Mouse (Mus musculus) thymus, postnatal 4 days (tissue): ENCODE measurements at regions not wholly inside any gene's neighbourhood (a gene's known extent, or its start where the extent isn't known, plus 50 kb on each side); places are given as distances from the start of the nearest gene placed in this dataset.
"Not testable (repeated sequence)": the region's sequence is repeated elsewhere in the genome, so short reads cannot be mapped to it uniquely, and the experiment has no call there.

Source experiments
- DNase-seq: peaks from one replicate; pipeline ENCODE4 v3.0.0; 2021

DNA sequence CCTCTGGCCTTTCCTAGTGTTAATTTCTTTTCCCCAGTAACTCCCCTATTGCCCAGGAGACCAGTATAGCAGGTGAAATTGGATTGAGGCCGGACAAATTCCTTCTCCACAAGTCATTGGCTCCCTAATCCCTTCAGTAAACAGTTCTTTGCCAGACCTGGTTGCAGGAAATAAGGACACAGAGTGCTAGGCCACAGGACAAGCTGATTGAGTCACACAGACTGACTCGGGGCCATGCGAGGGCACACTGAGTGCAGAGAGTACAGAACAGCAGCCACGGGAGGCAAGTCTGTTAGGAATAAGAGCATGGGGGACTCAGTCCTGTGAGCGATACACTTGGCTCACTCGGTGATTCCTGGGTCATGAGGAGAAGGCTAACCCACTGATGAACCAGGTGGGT is 134.3 kb upstream of the Ajap1 start:
- DNase-seq: no peak

DNA sequence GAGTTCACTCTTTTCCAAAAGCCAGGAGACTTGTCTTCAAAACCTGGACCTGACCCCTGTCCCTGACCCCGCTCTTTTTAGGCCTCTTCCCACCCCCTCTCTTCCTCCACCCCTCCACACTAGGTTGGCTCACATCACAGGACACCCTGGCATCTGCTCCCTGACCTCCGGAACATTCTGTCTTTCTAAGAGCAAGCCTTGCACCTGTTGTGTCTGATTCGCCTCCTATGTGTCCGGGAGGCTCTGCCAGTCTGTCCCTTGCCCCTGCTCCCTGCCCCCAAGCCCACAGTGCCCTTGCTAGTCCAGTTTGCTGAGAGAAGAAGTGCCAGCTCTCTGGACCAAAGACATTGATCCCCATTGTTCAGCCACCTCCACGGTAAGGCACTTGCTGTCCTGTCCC is 138.3 kb upstream of the Ajap1 start:
- no peak for DNase-seq

- DNase-seq: no peak
These were observed 148.6 kb upstream of the Ajap1 start for GRCm38 (mm10) chr4:153631161-153631560.

DNA sequence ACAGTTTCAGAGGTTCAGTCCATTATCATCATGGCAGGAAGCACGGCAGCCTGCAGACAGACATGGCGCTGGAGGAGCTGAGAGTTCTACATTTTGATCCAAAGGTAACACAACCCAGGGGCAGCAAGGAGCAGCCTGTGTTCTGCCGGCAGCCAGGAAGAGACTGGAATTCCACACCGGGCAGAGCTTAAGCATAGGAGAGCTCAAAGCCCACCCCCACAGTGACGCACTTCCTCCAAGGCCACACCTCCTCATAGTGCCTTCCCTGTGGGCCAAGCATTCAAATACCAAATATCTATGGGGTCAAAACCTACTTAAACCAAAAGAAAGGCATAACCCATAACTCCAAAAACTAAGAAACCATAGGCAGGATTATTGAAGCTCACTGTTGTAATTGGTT is 149.4 kb upstream of the Ajap1 start:
- DNase-seq: no peak

DNA sequence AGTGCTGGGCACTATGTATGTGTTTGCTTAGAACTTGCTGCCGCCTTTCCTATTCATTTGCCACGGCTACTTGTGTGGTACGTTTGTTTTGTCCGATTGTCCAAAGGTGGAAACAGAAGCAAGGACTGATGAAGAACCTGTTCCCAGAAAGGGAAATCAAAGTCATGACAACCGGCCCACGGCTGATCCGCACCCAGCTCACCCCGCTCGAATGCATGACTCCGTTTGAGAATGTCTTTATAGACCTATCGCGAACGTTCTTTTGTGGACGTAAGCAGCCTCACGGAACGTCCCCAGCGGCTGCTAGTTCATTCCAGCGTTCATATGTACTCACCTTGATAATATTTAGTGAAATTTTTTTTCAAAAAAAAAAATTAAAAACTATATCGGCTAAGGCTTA is 149.9 kb upstream of the Ajap1 start:
- DNase-seq: no peak

DNA sequence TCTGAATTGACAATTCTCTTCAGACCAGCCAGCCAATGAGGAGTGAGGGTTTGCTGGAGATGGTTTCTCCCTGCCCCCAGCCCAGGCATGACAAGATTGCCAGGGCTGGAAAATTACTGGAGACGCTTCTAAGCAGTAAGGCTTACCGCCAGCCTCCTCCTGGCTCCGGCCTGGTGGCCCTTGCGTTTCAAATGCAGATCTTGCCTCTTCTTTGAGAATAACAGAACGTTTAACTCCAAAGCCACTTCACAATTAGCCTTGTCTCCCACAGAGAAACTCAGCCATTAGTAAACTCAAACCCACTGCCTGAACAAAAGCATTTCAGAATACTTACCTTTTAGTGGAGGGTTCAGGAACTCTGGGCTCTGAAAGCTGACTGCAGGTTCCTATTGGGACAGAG is 150.6 kb upstream of the Ajap1 start:
- DNase-seq: no peak

DNA sequence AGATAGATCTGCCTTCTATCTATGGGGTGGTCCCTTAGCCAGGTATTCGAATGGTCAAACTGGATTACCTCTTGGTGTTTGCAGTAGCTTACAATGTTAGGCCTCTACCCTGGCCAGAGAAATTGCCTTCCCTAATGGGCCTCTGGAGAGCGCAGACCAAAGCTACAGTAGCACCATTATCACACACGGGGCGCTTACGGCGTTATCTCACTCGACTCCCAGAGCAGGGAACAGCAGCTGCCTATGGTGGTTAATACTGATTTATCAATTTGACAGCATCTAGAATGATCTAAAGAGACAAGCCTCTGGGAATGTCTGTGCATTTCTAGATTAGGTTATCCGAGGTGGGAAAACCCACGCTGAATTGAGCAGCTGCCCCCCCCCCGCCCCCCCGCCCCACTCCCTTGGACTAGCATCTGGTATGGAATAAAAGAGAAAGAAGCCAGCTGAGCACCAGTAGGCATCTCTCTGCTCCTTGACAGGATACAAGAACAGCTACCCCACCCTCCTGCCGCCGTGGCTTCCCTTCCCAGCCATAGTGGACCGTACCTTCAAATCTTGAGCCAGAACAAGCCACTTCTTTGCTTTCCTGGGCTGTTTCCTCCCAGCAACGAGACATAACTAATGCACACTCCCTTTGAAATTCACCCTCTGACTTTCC is 151.7 kb upstream of the Ajap1 start:
- DNase-seq: no peak

GRCm38 (mm10) chr4:153637989-153638388 is 155.4 kb upstream of the Ajap1 start:
- no peak for DNase-seq

- DNase-seq: no peak
These were observed 169.2 kb upstream of the Ajap1 start for GRCm38 (mm10) chr4:153651849-153652248.

- DNase-seq: no peak
These were observed 170.2 kb upstream of the Ajap1 start for GRCm38 (mm10) chr4:153652841-153653240.

DNA sequence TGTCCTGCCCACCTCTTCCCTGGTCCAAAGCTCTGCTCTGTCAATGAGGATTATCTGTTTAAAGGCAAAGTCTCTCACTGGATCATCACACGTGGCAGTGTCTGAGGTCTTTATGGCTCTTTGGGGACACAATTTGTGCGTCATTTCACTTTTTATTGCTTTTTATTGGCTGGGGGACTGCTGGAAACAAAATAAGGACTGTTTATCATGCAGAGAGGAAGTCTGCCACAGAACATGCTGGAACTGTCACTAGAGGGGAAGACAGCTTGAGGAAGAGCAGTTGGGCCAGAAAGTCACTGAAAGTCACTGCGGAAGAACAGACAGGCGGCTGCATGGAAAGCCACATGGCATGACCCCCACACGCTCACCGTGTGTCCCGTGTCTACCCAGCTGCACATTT is 180.1 kb upstream of the Ajap1 start:
- no peak for DNase-seq

DNA sequence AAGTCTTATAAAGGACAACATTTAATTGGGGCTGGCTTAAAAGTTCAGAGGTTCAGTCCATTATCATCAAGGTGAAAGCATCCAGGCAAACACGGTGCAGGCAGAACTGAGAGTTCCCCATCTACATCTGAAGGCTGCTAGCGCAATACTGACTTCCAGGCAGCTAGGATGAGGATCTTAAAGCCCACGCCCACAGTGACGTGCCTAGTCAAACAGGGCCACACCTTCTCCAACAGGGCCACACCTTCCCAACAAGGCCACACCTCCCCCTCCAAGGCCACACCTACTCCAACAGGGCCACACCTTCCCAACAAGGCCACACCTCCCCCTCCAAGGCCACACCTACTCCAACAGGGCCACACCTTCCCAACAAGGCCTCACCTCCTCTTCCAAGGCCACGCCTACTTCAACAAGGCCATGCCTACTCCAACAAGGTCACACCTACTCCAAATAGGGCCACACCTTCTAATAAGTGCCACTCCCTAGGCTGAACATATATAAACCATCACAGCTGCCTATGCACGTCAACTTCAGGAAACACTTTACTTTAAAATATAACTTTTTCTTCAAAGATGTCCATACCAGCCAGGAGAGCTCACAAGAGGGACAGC is 184.1 kb upstream of the Ajap1 start:
- not testable (repeated sequence) for DNase-seq

GRCm38 (mm10) chr4:153669070-153669469 is 186.5 kb upstream of the Ajap1 start:
- no peak for DNase-seq

GRCm38 (mm10) chr4:153670216-153670615 is 187.6 kb upstream of the Ajap1 start:
- no peak for DNase-seq

DNA sequence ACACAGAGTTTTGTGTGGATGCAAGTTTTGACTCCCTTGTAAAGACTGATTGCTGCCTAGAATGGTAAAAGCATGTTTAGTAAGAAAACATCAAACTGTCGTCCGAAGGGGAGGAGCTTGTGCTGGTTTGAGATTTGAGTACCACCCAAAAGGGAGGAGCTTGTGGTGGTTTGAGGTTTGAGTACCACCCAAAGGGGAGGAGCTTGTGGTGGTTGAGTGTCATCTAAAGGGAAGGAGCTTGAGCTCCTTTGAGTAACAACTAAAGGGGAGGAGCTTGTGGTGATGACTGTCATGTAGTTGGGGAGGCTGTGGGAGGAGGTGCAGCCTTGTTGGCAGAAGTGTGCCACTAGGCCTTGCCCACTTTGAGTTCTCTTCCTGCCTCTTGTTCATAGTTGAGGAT is 192.8 kb upstream of the Ajap1 start:
- no peak for DNase-seq

DNA sequence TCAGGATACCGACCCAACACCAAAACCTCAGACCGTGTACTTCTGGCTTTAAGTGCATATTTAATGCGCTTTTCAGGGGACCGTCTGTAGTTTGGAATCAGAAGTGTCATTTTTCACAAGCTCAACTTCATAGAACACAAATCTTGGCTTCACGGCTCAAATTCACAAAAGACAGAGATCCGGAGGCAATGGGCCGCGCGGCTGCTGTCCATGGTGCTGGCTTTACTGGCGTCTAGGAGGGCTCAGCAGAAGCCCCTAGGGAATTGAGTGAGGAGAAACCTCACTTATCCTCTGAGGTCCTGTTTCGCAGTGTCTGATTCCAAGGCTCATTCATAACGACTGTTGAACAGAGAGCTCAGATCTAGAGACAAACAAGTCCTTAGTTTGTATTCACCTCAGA is 196.5 kb upstream of the Ajap1 start:
- peak; percentile 30 for DNase-seq

GRCm38 (mm10) chr4:153688441-153688840 is 205.8 kb upstream of the Ajap1 start:
- no peak for DNase-seq

- DNase-seq: no peak
These were observed 211.3 kb upstream of the Ajap1 start for GRCm38 (mm10) chr4:153693881-153694280.

DNA sequence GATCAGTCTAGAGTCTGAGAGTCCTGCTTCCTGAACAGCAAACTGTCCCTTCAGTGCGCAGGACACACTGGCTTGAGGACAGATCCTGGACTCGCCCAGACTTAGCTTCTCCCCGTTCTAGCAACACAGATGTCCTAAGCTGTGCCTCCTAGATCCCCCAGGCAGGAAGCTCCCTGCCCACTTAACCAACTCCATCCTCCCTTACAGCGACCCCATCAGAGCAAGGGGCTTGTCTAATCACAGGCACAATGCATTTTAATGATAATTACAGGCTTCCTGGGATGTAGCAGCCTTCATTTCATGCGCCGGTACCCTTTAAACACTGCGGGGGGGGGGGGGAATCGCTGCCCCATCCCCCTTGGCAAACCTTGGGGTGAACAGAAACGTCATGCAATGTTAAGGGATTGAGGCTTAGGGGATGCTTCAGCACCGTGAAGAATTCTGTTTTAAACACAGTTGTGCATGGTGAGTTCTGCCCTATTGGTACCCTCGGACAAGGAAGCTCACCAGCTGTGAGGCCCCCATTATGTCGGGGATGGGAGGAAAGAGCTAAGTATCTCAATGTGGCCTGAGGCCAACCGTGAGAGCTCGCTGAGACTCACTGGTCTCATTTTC is 213.9 kb upstream of the Ajap1 start:
- DNase-seq: no peak

DNA sequence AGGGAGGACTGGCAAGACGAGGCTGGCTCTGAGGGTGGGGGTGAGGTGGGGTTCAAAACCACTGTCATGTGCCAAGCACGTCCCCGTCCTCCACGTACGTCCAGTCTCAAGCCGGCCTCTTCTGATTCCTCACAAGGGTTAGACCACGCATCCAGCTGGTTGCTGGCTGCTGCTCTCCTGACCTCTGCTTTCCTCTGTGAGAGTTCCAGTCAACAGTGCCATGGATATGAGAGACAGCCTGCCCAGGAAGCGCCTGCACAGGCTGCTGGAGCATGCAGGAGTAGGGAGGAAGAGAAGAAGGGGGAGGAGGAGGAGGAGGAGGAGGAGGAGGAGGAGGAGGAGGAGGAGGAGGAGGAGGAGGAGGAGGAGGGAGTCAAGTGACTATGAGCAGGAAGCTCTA is 224.6 kb upstream of the Ajap1 start:
- no peak for DNase-seq

DNA sequence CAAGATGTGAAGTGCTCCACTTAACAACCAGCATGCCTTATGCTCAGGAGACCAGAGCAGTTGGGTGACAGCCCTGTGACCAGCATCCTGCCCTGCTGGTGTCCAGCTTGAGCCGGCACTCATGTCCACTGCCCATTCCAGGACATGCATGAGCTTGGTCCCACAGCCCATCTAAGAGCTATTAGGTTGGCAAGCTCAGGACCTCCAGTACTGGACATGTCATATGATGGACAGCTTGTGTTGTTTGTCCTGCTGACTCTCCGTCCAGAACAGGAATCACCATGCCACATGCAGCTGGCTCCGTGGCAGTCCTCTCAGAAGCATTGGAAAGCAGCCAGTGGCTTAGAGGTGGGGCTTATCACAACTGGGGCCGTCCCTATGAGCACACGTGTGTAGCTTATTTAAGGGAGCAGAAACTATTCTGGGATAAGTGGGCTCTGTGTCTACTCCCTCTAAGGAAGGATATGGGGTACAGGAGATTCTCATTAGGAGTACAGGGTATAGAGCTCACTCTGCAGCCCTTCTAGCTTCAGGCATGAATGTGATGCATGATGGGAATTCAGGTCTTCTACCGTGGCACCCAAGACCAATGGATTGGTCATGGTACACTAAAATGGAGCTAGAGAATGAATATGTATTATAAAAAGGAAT is 232.5 kb upstream of the Ajap1 start:
- DNase-seq: no peak

DNA sequence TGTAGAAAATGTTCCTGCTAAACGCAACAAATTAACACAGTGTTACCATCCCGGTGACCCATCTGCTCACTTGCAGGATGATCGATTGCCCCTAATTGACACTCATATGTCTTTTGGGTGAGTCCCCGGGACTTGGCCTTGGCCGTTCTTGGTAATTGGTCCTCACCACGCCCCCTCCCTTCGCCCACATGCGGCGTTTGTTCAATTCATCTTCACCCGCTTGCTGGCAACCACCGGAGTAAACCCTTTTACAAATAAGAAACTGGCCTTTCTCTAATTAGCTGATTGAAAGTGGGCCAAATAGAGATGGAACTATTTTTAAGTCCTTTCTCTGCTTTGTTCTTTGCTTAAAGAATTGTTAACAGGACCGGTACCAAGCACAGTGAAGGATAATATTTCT is 234.7 kb upstream of the Ajap1 start:
- DNase-seq: no peak

- no peak for DNase-seq
These were observed 233.0 kb upstream of the A430005L14Rik start for GRCm38 (mm10) chr4:153724045-153724444.

GRCm38 (mm10) chr4:153727273-153727672 is 229.8 kb upstream of the A430005L14Rik start:
- no peak for DNase-seq
